Mouse (Mus musculus) limb, embryonic 15.5 days (tissue): Measurements from ENCODE around the gene Smarcd3. TPM values are rescaled to one million over a fixed set of nuclear protein-coding genes. Genes with fewer than 3 reads are reported as not detected.
"Not testable (repeated sequence)": the region's sequence is repeated elsewhere in the genome, so short reads cannot be mapped to it uniquely, and the experiment has no call there.

Source experiments
- ATAC-seq: fragments of 200-750 bp; cut with Nextera tagmentation; 2 replicates; pipeline ENCODE4 v1.8.0; 2017; ENCODE audit warnings: low read depth, moderate TSS enrichment; ENCODE audit not compliant: insufficient number of reproducible peaks, low FRiP score, low TSS enrichment
- H3K27ac ChIP-seq: fragments of 300-500 bp; sonication (generic); 2 replicates; pipeline ENCODE4 v1.5.1; 2015; ENCODE audit warnings: moderate library complexity, mild to moderate bottlenecking, inconsistent platforms
- H3K27me3 ChIP-seq: fragments of 300-500 bp; sonication (generic); 2 replicates; pipeline ENCODE4 v1.6.1; 2015; ENCODE audit warnings: inconsistent platforms
- H3K36me3 ChIP-seq: fragments of 300-500 bp; sonication (generic); 2 replicates; pipeline ENCODE4 v1.6.1; 2015; ENCODE audit warnings: inconsistent platforms
- H3K4me1 ChIP-seq: fragments of 300-500 bp; sonication (generic); 2 replicates; pipeline ENCODE4 v1.6.1; 2015; ENCODE audit warnings: inconsistent platforms
- H3K4me2 ChIP-seq: fragments of 300-500 bp; sonication (generic); 2 replicates; pipeline ENCODE4 v1.6.1; 2015; ENCODE audit warnings: mild to moderate bottlenecking, inconsistent platforms
- H3K4me3 ChIP-seq: fragments of 300-500 bp; sonication (generic); 2 replicates; pipeline ENCODE4 v1.5.1; 2015; ENCODE audit warnings: mild to moderate bottlenecking, inconsistent platforms
- H3K9ac ChIP-seq: fragments of 300-500 bp; sonication (generic); 2 replicates; pipeline ENCODE4 v1.6.1; 2015; ENCODE audit warnings: inconsistent platforms
- H3K9me3 ChIP-seq: fragments of 300-500 bp; sonication (generic); 2 replicates; pipeline ENCODE4 v1.6.1; 2016; ENCODE audit warnings: inconsistent platforms
- WGBS: fragments of 180-500 bp; shearing (Covaris S2); methylation state at CpG from one replicate; pipeline ENCODE4 v1.1.7; 2015; 5-methylcytosine and 5-hydroxymethylcytosine counted together
- polyA plus RNA-seq: library from polyadenylated mRNA; unstranded; fragments of >200 nt; fragmentation: Nextera tagmentation; extraction: Ambion mirVana; gene quantifications from 2 replicates; pipeline ENCODE4 v1.2.1, GENCODE M21; 2015

Smarcd3 gene
- polyA plus RNA-seq, 1 experiment from 2014 or later: 37.2 TPM

DNA sequence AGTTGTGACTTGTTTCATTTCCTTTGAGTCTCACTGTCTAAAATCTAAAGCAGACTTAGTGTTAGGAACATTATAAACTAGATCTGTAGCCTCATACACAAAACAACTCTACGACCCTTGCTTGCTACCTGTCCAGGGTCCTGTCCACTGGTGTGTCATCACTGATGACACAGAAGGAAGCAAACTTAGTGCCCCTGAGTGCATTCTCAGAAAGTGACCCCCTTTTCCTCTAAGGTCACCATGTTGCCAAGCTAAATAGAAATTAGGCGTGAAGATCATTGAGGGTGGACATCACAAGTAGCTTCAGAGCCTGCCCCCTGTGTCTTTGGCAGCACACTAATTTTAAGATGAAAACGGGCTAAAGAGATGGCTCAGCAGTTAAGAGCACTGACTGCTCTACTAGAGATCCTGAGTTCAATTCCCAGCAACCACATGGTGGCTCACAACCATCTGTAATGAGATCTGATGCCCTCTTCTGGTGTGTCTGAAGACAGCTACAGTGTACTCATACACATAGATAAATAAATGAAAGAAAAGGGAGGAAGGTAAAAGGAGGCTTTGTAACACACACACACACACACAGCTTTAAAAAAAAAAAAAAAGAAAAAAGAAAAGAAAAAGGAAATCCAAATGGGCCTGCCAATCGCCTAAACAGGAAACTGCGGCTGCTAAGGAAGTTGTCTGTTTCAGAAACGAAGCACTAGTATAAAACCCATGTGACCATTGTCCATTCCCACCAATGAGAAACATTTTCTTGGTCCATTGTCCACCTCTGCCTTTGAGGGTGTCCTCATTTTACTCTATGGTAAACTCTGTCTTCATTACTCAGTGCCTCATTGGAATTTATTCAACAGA is 45.9 kb downstream of the Smarcd3 start:
- Histone ChIP-seq H3K4me3 (peak overlapping the region; percentile 79), H3K27ac (peak overlapping the region; percentile 84), H3K36me3 (peaks cover 20% of the 10 kb centered on the region), H3K4me1 (peaks cover 15% of the 10 kb centered on the region), H3K9ac (no peak overlapping the region), H3K4me2 (peak overlapping the region; percentile 59), H3K9me3 (no peaks in the 10 kb centered on the region), H3K27me3 (no peaks in the 10 kb centered on the region)
- no peak for ATAC-seq
- WGBS: 67% methylated on average over 6 of the region's 6 CpGs

GRCm38 (mm10) chr5:24577183-24577929 is 46.9 kb downstream of the Smarcd3 start, which contains the start of gene Abcf2:
Abcf2 (minus strand) TSS chr5:24577467.
- under 1% methylated on average over 48 of the region's 48 CpGs for WGBS
- H3K27me3 ChIP-seq: no peaks in the 10 kb centered on the region
- peaks cover 15% of the 10 kb centered on the region for H3K4me1 ChIP-seq
- H3K9ac ChIP-seq: peak within 1 kb of the TSS; percentile 78
- H3K36me3 ChIP-seq: peaks cover 30% of the 10 kb centered on the region
- H3K4me3 ChIP-seq: peak within 1 kb of the TSS; percentile 79
- peak within 1 kb of the TSS; percentile 81 for H3K4me2 ChIP-seq
- H3K9me3 ChIP-seq: no peaks in the 10 kb centered on the region
- ATAC-seq: peak; percentile 96
- peak within 1 kb of the TSS; percentile 87 for H3K27ac ChIP-seq

DNA sequence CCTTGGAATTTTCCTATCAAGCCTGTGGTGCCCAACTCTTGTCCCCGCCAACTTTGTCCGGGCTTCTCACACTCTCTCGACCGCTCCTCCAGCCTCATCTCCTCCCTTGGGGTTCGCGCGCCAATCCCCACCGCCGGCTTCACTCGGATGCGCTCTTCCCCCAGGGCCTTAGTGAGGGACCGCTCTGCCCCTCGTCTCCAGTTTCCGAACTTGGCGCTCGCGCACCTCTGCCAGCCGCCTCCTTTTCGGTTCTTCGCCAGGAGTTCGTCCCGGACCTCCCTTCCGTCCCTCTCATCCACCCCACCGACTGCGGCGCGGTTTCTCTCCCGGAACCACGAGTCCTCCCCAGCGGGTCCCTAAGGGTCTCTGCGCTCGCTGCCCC is 47.4 kb downstream of the Smarcd3 start:
- peak; percentile 0; the same call in 1 of the 2 replicates for ATAC-seq
- H3K9ac ChIP-seq: peak overlapping the region; percentile 78
- H3K27me3 ChIP-seq: no peaks in the 10 kb centered on the region
- H3K27ac ChIP-seq: peak overlapping the region; percentile 87
- no peaks in the 10 kb centered on the region for H3K9me3 ChIP-seq
- H3K4me3 ChIP-seq: peak overlapping the region; percentile 79
- peak overlapping the region; percentile 81 for H3K4me2 ChIP-seq
- peaks cover 15% of the 10 kb centered on the region for H3K4me1 ChIP-seq
- peaks cover 35% of the 10 kb centered on the region for H3K36me3 ChIP-seq
- WGBS: under 1% methylated on average over 32 of the region's 32 CpGs

- H3K4me2 ChIP-seq: peak overlapping the region; percentile 81
- WGBS: 84% methylated on average over 1 of the region's 1 CpGs
- peak overlapping the region; percentile 79 for H3K4me3 ChIP-seq
- H3K9me3 ChIP-seq: no peaks in the 10 kb centered on the region
- peaks cover 44% of the 10 kb centered on the region for H3K36me3 ChIP-seq
- no peak for ATAC-seq
- no peaks in the 10 kb centered on the region for H3K27me3 ChIP-seq
- H3K9ac ChIP-seq: 0 out of 2 replicates have a peak overlapping the region, but pooled peaks have one; percentile 78
- no peak overlapping the region for H3K27ac ChIP-seq
- peaks cover 15% of the 10 kb centered on the region for H3K4me1 ChIP-seq
Measured at GRCm38 (mm10) chr5:24575948-24576347, 48.3 kb downstream of the Smarcd3 start.

GRCm38 (mm10) chr5:24556709-24557108 is 67.5 kb downstream of the Smarcd3 start, which contains the start of gene 4931409K22Rik:
4931409K22Rik (minus strand) TSS chr5:24556809.
- Histone ChIP-seq H3K27me3 (no peaks in the 10 kb centered on the region), H3K4me3 (no peak within 1 kb of the TSS), H3K9me3 (no peaks in the 10 kb centered on the region), H3K27ac (no peak within 1 kb of the TSS), H3K36me3 (no peaks in the 10 kb centered on the region), H3K9ac (no peak within 1 kb of the TSS), H3K4me1 (peaks cover 18% of the 10 kb centered on the region), H3K4me2 (no peak within 1 kb of the TSS)
- no peak for ATAC-seq
- 68% methylated on average over 2 of the region's 2 CpGs for WGBS

GRCm38 (mm10) chr5:24555335-24555734 is 68.9 kb downstream of the Smarcd3 start:
- H3K4me3 ChIP-seq, H3K4me2 ChIP-seq, H3K9me3 ChIP-seq, H3K36me3 ChIP-seq, H3K27ac ChIP-seq, H3K27me3 ChIP-seq, H3K9ac ChIP-seq, ATAC-seq: not testable (repeated sequence)
- 93% methylated on average over 7 of the region's 7 CpGs for whole genome bisulfite sequencing
- H3K4me1 ChIP-seq: peaks cover 32% of the 10 kb centered on the region

GRCm38 (mm10) chr5:24553621-24554244 is 70.5 kb downstream of the Smarcd3 start:
- Histone ChIP-seq H3K27ac (peak overlapping the region; percentile 67), H3K36me3 (no peaks in the 10 kb centered on the region), H3K4me3 (no peak overlapping the region), H3K9me3 (no peaks in the 10 kb centered on the region), H3K4me2 (peak overlapping the region; percentile 1; the same call in 1 of the 2 replicates), H3K9ac (no peak overlapping the region), H3K27me3 (no peaks in the 10 kb centered on the region), H3K4me1 (peaks cover 32% of the 10 kb centered on the region)
- WGBS: 31% methylated on average over 5 of the region's 5 CpGs
- ATAC-seq: no peak

GRCm38 (mm10) chr5:24551317-24551688 is 72.9 kb downstream of the Smarcd3 start:
- 45% methylated on average over 2 of the region's 2 CpGs for WGBS
- H3K4me1 ChIP-seq: peaks cover 32% of the 10 kb centered on the region
- peak overlapping the region; percentile 12 for H3K4me3 ChIP-seq

DNA sequence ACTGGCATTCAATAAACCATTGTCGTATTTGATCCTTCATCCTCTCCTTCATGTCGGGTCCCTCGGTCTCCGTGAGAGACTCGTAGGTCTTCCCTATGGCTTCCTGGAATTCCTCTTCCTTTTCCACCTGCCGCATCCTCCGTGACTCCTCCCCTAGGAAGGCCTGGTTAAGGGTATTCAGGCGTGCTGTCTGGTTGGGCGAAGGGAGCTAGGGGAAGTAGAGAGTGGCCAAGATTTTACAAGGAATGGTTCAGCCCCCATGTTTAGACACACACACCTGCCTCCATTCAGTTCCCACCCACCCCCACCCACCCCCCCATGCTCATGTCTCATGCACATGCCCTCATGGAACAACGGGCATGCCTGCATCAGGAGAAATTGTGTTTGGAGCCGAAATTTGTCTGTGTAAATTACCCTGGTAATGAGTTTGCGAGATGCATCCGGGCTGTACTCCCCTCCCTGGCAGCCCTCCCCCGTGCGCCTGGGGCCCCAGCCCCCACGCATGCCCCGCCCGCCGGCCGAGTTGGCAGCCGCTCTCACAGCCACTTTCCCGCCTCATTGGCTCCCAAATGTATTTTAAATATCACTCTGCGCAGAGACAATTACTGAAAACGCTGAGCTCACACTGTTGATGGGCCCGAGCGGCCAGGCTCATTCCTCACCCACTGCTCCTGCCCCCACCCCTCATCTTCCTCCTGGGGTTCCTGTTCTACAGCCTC is 73.5 kb downstream of the Smarcd3 start:
- Histone ChIP-seq H3K9ac (no peak overlapping the region), H3K9me3 (no peaks in the 10 kb centered on the region), H3K27ac (peak overlapping the region; percentile 38), H3K4me1 (peaks cover 32% of the 10 kb centered on the region), H3K4me3 (peak overlapping the region; percentile 12), H3K4me2 (peak overlapping the region; percentile 43), H3K36me3 (no peaks in the 10 kb centered on the region), H3K27me3 (no peaks in the 10 kb centered on the region)
- peak; percentile 30; the same call in 1 of the 2 replicates for ATAC-seq
- 23% methylated on average over 24 of the region's 26 CpGs for WGBS

More at GRCm38 (mm10) chr5:24551317-24551688, 72.9 kb downstream of the Smarcd3 start:
- no peak for ATAC-seq
- Histone ChIP-seq H3K9me3 (no peaks in the 10 kb centered on the region), H3K36me3 (no peaks in the 10 kb centered on the region), H3K9ac (no peak overlapping the region), H3K27me3 (no peaks in the 10 kb centered on the region), H3K4me2 (peak overlapping the region; percentile 43), H3K27ac (peak overlapping the region; percentile 38)

- Histone ChIP-seq H3K27ac (no peak overlapping the region), H3K9ac (no peak overlapping the region), H3K36me3 (no peaks in the 10 kb centered on the region), H3K27me3 (peaks cover 8% of the 10 kb centered on the region), H3K9me3 (no peaks in the 10 kb centered on the region), H3K4me2 (no peak overlapping the region), H3K4me1 (peaks cover 26% of the 10 kb centered on the region), H3K4me3 (no peak overlapping the region)
- no peak for ATAC-seq
- 75% methylated on average over 7 of the region's 7 CpGs for WGBS
Measured at GRCm38 (mm10) chr5:24542643-24543042, 81.6 kb downstream of the Smarcd3 start.

DNA sequence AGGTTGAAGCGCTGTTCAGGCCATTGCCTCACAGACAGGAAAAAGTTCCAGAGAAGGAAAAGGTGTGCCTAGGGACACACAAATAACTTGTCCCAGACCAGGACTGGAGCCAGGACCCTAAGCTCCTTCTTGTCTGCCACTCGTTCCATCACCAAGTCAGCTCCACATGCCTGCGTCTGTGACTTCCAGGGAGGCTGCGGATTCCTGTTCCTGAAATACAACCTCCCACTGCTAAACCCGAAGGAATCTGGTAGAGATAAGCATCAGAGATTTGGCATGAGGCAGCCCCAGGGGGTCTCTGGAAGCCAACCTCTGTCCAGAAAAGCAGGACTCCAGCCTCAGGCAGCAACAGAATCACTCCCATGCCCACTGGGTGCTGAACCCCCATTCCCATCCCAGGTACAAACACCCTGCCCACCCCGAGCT is 83.1 kb downstream of the Smarcd3 start:
- peaks cover 13% of the 10 kb centered on the region for H3K27me3 ChIP-seq
- 15% methylated on average over 6 of the region's 6 CpGs for WGBS
- ATAC-seq: no peak
- no peak overlapping the region for H3K4me3 ChIP-seq
- peaks cover 29% of the 10 kb centered on the region for H3K4me1 ChIP-seq
- H3K4me2 ChIP-seq: peak overlapping the region; percentile 34
- H3K36me3 ChIP-seq: no peaks in the 10 kb centered on the region
- H3K27ac ChIP-seq: no peak overlapping the region
- no peaks in the 10 kb centered on the region for H3K9me3 ChIP-seq
- no peak overlapping the region for H3K9ac ChIP-seq
